ENCODE assay signal across 10 mouse cellular contexts in the genomic region with DNA sequence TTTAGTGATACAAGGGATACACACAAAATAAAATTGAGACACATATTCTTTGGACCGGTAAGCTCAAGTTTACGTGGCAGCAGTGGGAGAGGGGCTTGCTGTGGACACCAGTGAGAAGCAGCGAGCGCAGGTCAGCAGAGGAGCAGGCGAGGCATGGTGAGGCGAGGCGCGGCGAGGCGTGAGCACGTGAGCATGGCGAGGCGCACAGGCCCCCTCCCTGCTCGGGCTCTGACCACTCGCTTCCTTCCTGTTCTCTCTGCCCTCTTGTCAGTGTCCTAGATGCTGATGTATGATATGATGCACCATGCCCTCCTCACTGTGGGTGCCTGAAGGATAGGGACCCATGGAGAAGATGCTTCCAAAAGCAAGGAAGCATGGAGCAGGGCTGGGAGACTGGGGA. TPM values are rescaled to one million over a fixed set of nuclear protein-coding genes. Genes with fewer than 3 reads are reported as not detected.
DNase-seq lines count a peak whose midpoint lies in the region; ATAC-seq and TF ChIP-seq lines count a peak whose summit lies in the region.
"Had no signal": no experiment of that assay in that cellular context is flagged by ENCODE, and none has a peak within 500 bp of the region (broad histone marks: within the 10 kb centered on the region; RNA-seq: fewer than 3 reads in every experiment).

No protein-coding gene starts in this region.

- peak; percentile 26 to 34 for DNase-seq in heart, adult 2 months
- no peak for DNase-seq in heart, postnatal 10 days
- DNase-seq in 3134 (ENCODE audit: extremely low read depth, insufficient read length, low spot score) = peak; percentile 16
- peak; percentile 17 to 40 for DNase-seq in kidney, postnatal 4 days
- no peak for DNase-seq in embryo, embryonic 11 days
- DNase-seq in stomach, postnatal 0 days (ENCODE audit: low spot score) = no peak
- no peak for DNase-seq in forebrain, postnatal 0 days

- WGBS in heart, adult 2 months = 88% methylated on average over 15 of the region's 15 CpGs
- 84% methylated on average over 15 of the region's 15 CpGs for WGBS in stomach, postnatal 0 days
- WGBS in forebrain, postnatal 0 days = 94% methylated on average over 15 of the region's 15 CpGs

- H3K9me3 ChIP-seq in stomach, postnatal 0 days (ENCODE audit: control insufficient read depth, low read length) = no peaks in the 10 kb centered on the region
- no peaks in the 10 kb centered on the region for H3K9me3 ChIP-seq in forebrain, postnatal 0 days (ENCODE audit: low read length)

- no peak overlapping the region for H3K4me2 ChIP-seq in stomach, postnatal 0 days (replicated peaks; ENCODE audit: low read depth)
- H3K4me2 ChIP-seq in forebrain, postnatal 0 days (ENCODE audit: low read depth) = no peak overlapping the region

- H3K9ac ChIP-seq in heart, adult 2 months (ENCODE audit: low read depth, low read length) = no peak overlapping the region
- no peak overlapping the region for H3K9ac ChIP-seq in stomach, postnatal 0 days (ENCODE audit: low read length)
- H3K9ac ChIP-seq in forebrain, postnatal 0 days = no peak overlapping the region

- no peak for TF ChIP-seq EP300 in heart, adult 2 months (IDR thresholded peaks at IDR 0.05; ENCODE audit: insufficient read depth, low read depth, low read length)
- no peak for TF ChIP-seq EP300 in stomach, postnatal 0 days (optimal IDR thresholded peaks at IDR 0.05)

- no peaks in the 10 kb centered on the region for H3K36me3 ChIP-seq in heart, adult 2 months (ENCODE audit: control insufficient read depth, insufficient read depth, low read length)
- 0 out of 2 replicates have a peak, but pooled peaks cover 4% of the 10 kb centered on the region for H3K36me3 ChIP-seq in stomach, postnatal 0 days (ENCODE audit: control insufficient read depth, insufficient read depth, low read length)
- no peaks in the 10 kb centered on the region for H3K36me3 ChIP-seq in forebrain, postnatal 0 days (ENCODE audit: insufficient read depth)

- no peak for TF ChIP-seq POLR2A in heart, adult 2 months (IDR thresholded peaks at IDR 0.05; ENCODE audit: insufficient read depth, low read depth, low read length)

- peak; percentile 64 for ATAC-seq in common myeloid progenitor, adult 5-6 weeks (replicated peaks; ENCODE audit: low read depth, poor library complexity, severe bottlenecking)
- no peak for ATAC-seq in stomach, postnatal 0 days (ENCODE audit: low FRiP score, low TSS enrichment)
- ATAC-seq in forebrain, postnatal 0 days = no peak
- ATAC-seq: hindbrain, postnatal 0 days had no signal

- H3K27me3 ChIP-seq in heart, adult 2 months (ENCODE audit: control insufficient read depth, insufficient read depth, low read length) = no peaks in the 10 kb centered on the region
- H3K27me3 ChIP-seq in stomach, postnatal 0 days (ENCODE audit: control insufficient read depth, insufficient read depth, low read length) = no peaks in the 10 kb centered on the region
- no peaks in the 10 kb centered on the region for H3K27me3 ChIP-seq in forebrain, postnatal 0 days (ENCODE audit: insufficient read depth, low read length)

- peak overlapping the region; percentile 20; the same call in 1 of the 2 replicates for H3K27ac ChIP-seq in heart, adult 2 months
- no peak overlapping the region; the same call in 1 of the 2 replicates for H3K27ac ChIP-seq in stomach, postnatal 0 days (replicated peaks)
- no peak overlapping the region for H3K27ac ChIP-seq in forebrain, postnatal 0 days (ENCODE audit: low read depth, low read length)
- H3K27ac ChIP-seq: hindbrain, postnatal 0 days had no signal

- H3K4me1 ChIP-seq in heart, adult 2 months (ENCODE audit: control insufficient read depth, insufficient read depth, low read length) = peaks cover 2% of the 10 kb centered on the region; the same call in 1 of the 2 replicates
- H3K4me1 ChIP-seq in stomach, postnatal 0 days (replicated peaks; ENCODE audit: control insufficient read depth, insufficient read depth) = no peaks in the 10 kb centered on the region
- H3K4me1 ChIP-seq in forebrain, postnatal 0 days (ENCODE audit: insufficient read depth) = no peaks in the 10 kb centered on the region

- TF ChIP-seq CTCF in heart, adult 2 months (IDR thresholded peaks at IDR 0.05) = no peak
- TF ChIP-seq CTCF in stomach, postnatal 0 days (IDR thresholded peaks at IDR 0.05; ENCODE audit: low read depth) = no peak
- no peak for TF ChIP-seq CTCF in forebrain, postnatal 0 days (IDR thresholded peaks at IDR 0.05; ENCODE audit: low read depth)

- no peak overlapping the region for H3K4me3 ChIP-seq in heart, adult 2 months
- no peak overlapping the region for H3K4me3 ChIP-seq in stomach, postnatal 0 days (ENCODE audit: low read depth, low read length)
- H3K4me3 ChIP-seq in forebrain, postnatal 0 days (ENCODE audit: low read depth, low read length) = no peak overlapping the region
- H3K4me3 ChIP-seq: erythroblast, embryonic 14.5 days had no signal

- H3K79me2 ChIP-seq in heart, adult 2 months (replicated peaks; ENCODE audit: control insufficient read depth, insufficient read depth, low read length) = no peaks in the 10 kb centered on the region

- intact Hi-C loops in heart, adult 2 months (cut with DNase I) = no loop called here
- intact Hi-C loops in heart, postnatal 10 days (cut with DNase I) = no loop called here

RNA-seq across cellular contexts. Expression of a gene that starts 43.6 kb away (rescaled TPM):
- 1 to 10 TPM; 5.3 to 7.4 TPM for total RNA-seq in heart, adult 2 months (2021)
- polyA plus RNA-seq in heart, adult 2 months (2012; rRNA removed) = 1.5 and 3.5 TPM in 2 replicates
- 10 to 100 TPM; 11.6 to 20.0 TPM for total RNA-seq in heart, postnatal 10 days (2021)
- 1.2 and 2.0 TPM in 2 replicates for total RNA-seq in common myeloid progenitor, adult 5-6 weeks (2017)
- 32.4 and 34.6 TPM in 2 replicates for polyA plus RNA-seq in stomach, postnatal 0 days (2015; fragmentation: Nextera tagmentation; extraction: Ambion mirVana)
- total RNA-seq in forebrain, postnatal 0 days (2014; rRNA removed) = 11.2 and 12.2 TPM in 2 replicates
- polyA plus RNA-seq in forebrain, postnatal 0 days (2015; fragmentation: Nextera tagmentation; extraction: Ambion mirVana) = 4.7 and 5.6 TPM in 2 replicates

Comparison
In these comparisons a context has a peak if more than half of its experiments do, and no peak if none do; other contexts are left out.
1. DNase-seq: peak in heart, adult 2 months (2 of 2), 3134 (single experiment) and kidney, postnatal 4 days (2 of 2); none in heart, postnatal 10 days (0 of 2), embryo, embryonic 11 days (single experiment), stomach, postnatal 0 days (single experiment) and forebrain, postnatal 0 days (single experiment).